Mouse (Mus musculus) forebrain, postnatal 0 days (tissue): Measurements from ENCODE around the gene Eif4a1. TPM values are rescaled to one million over a fixed set of nuclear protein-coding genes. Genes with fewer than 3 reads are reported as not detected.

Experiments
- ATAC-seq: fragments of 200-750 bp; cut with Nextera tagmentation; 2 replicates; pipeline ENCODE4 v1.8.0; 2017; ENCODE audit warnings: mild to moderate bottlenecking, moderate library complexity
- DNase-seq: peaks from one replicate; pipeline ENCODE4 v3.0.0-alpha.2; 2015
- H3K27ac ChIP-seq: fragments of 300-500 bp; sonication (generic); 2 replicates; pipeline ENCODE4 v1.5.1; 2014; ENCODE audit warnings: low read depth, mild to moderate bottlenecking, antibody characterized with exemption, low read length, moderate library complexity, mixed read lengths
- H3K27me3 ChIP-seq: fragments of 300-500 bp; sonication (generic); 2 replicates; pipeline ENCODE4 v1.6.1; 2014; ENCODE audit warnings: mild to moderate bottlenecking, low read length, mixed read lengths; ENCODE audit not compliant: insufficient read depth
- H3K36me3 ChIP-seq: fragments of 300-500 bp; sonication (generic); 2 replicates; pipeline ENCODE4 v1.6.1; 2014; ENCODE audit warnings: mild to moderate bottlenecking, moderate library complexity; ENCODE audit not compliant: insufficient read depth
- H3K4me1 ChIP-seq: fragments of 300-500 bp; sonication (generic); 2 replicates; pipeline ENCODE4 v1.6.1; 2014; ENCODE audit warnings: antibody characterized with exemption; ENCODE audit not compliant: insufficient read depth
- H3K4me2 ChIP-seq: fragments of 300-500 bp; sonication (generic); 2 replicates; pipeline ENCODE4 v1.6.1; 2014; ENCODE audit warnings: low read depth, mild to moderate bottlenecking, moderate library complexity
- H3K4me3 ChIP-seq: fragments of 300-500 bp; sonication (generic); 2 replicates; pipeline ENCODE4 v1.5.1; 2014; ENCODE audit warnings: low read depth, low read length, mixed read lengths
- H3K9ac ChIP-seq: fragments of 300-500 bp; sonication (generic); 2 replicates; pipeline ENCODE4 v1.6.1; 2014; ENCODE audit warnings: mild to moderate bottlenecking
- H3K9me3 ChIP-seq: fragments of 300-500 bp; sonication (generic); 2 replicates; pipeline ENCODE4 v1.6.1; 2016; ENCODE audit warnings: low read length
- CTCF ChIP-seq: sonication (generic); IDR thresholded peaks from 2 replicates; pipeline ENCODE4 v1.5.1; 2016; ENCODE audit warnings: antibody characterized with exemption, control low read depth, low read depth
- WGBS: fragments of 180-500 bp; shearing (Covaris S2); extraction: QIAGEN DNeasy Blood & Tissue Kit; methylation state at CpG from one replicate; pipeline ENCODE4 v1.1.7; 2014; 5-methylcytosine and 5-hydroxymethylcytosine counted together
- polyA plus RNA-seq: library from polyadenylated mRNA; unstranded; fragments of >200 nt; fragmentation: Nextera tagmentation; extraction: Ambion mirVana; gene quantifications from 2 replicates; pipeline ENCODE4 v1.2.1, GENCODE M21; 2015
- total RNA-seq: library from RNA; depleted of rRNA; stranded (reverse); fragments of >200 nt; gene quantifications from 2 replicates; pipeline ENCODE4 v1.2.3, GENCODE M21; 2014

The Eif4a1 gene
- total and polyA plus RNA-seq, 2 experiments from 2014 or later: 614 to 1,003 TPM

DNA sequence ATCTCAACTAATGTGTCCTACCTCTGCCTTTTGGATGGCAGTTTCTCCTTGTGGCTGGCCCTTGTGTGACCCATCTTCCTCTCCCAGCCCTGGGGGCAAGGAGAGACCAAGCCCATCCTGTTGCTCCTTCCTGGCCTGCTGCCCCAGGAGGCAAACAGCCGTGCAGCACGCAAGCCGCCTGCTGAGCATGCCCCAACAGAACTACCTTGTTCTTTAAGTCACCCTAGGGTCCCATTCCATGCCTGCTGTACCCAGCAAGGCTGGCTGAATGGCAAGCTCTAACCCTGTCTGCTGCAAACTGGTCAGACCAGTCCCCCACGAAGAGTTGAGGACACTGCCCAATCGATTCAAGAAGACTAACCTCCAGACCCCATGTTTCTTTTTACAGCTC is 16.2 kb downstream of the Eif4a1 start:
- no peak overlapping the region for H3K9ac ChIP-seq
- H3K4me1 ChIP-seq: no peaks in the 10 kb centered on the region
- 83% methylated on average over 5 of the region's 5 CpGs for WGBS
- no peak overlapping the region for H3K4me2 ChIP-seq
- no peak overlapping the region for H3K4me3 ChIP-seq
- H3K27ac ChIP-seq: no peak overlapping the region
- DNase-seq (no peak), ATAC-seq (no peak)
- no peaks in the 10 kb centered on the region for H3K27me3 ChIP-seq
- H3K36me3 ChIP-seq: peaks cover 59% of the 10 kb centered on the region
- TF ChIP-seq CTCF: no peak
- H3K9me3 ChIP-seq: no peaks in the 10 kb centered on the region

- Histone ChIP-seq H3K9me3 (no peaks in the 10 kb centered on the region), H3K9ac (no peak within 1 kb of the TSS; the same call in 1 of the 2 replicates), H3K27ac (no peak within 1 kb of the TSS), H3K4me2 (no peak within 1 kb of the TSS), H3K27me3 (no peaks in the 10 kb centered on the region), H3K36me3 (peaks cover 65% of the 10 kb centered on the region), H3K4me1 (no peaks in the 10 kb centered on the region), H3K4me3 (no peak within 1 kb of the TSS)
- peak; percentile 80 for ATAC-seq
- 22% methylated on average over 34 of the region's 34 CpGs for WGBS
- DNase-seq: peak; percentile 86
- TF ChIP-seq CTCF: peak; percentile 84
Measured at GRCm38 (mm10) chr11:69655264-69656064, 16.8 kb downstream of the Eif4a1 start, which contains the start of gene Sox15. Sox15 (plus strand) TSS chr11:69655314.

DNA sequence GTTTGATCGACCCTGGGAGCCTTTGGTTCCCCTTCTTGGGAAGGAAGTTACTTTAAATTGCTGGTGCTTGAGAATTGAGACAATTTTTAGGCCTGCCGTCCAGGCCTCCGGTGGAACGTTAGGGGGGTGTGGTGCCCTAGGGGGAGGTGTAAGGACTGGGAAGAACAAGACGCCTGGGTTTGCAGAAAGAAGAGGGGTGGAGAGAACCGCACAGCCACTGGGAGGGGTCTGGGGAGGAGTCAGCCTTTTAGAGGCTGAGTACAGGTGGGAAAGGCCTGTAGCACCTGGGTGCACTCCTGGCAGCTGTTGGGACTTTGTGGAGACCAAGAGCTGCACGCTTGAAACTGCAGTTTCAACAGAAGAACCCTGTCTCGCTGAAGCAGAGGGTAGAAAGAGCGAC is 17.5 kb downstream of the Eif4a1 start:
- Histone ChIP-seq H3K4me2 (no peak overlapping the region), H3K4me3 (no peak overlapping the region), H3K27ac (no peak overlapping the region), H3K9ac (no peak overlapping the region), H3K36me3 (peaks cover 72% of the 10 kb centered on the region), H3K9me3 (no peaks in the 10 kb centered on the region), H3K27me3 (no peaks in the 10 kb centered on the region), H3K4me1 (no peaks in the 10 kb centered on the region)
- no peak for ATAC-seq
- 56% methylated on average over 9 of the region's 9 CpGs for WGBS
- no peak for TF ChIP-seq CTCF
- DNase-seq: no peak

GRCm38 (mm10) chr11:69653399-69653798 is 18.8 kb downstream of the Eif4a1 start:
- no peak overlapping the region for H3K4me3 ChIP-seq
- peaks cover 78% of the 10 kb centered on the region for H3K36me3 ChIP-seq
- H3K4me2 ChIP-seq: no peak overlapping the region
- no peak overlapping the region for H3K9ac ChIP-seq
- no peak for TF ChIP-seq CTCF
- no peaks in the 10 kb centered on the region for H3K9me3 ChIP-seq
- no peaks in the 10 kb centered on the region for H3K27me3 ChIP-seq
- no peaks in the 10 kb centered on the region for H3K4me1 ChIP-seq
- DNase-seq (no peak), ATAC-seq (no peak)
- 60% methylated on average over 5 of the region's 5 CpGs for WGBS
- H3K27ac ChIP-seq: no peak overlapping the region

- H3K4me2 ChIP-seq: no peak overlapping the region
- no peaks in the 10 kb centered on the region for H3K4me1 ChIP-seq
- H3K27ac ChIP-seq: no peak overlapping the region
- TF ChIP-seq CTCF: no peak
- H3K9ac ChIP-seq: no peak overlapping the region
- ATAC-seq (no peak), DNase-seq (no peak)
- H3K9me3 ChIP-seq: no peaks in the 10 kb centered on the region
- H3K36me3 ChIP-seq: peaks cover 90% of the 10 kb centered on the region
- no peak overlapping the region for H3K4me3 ChIP-seq
- WGBS: 95% methylated on average over 5 of the region's 5 CpGs
- H3K27me3 ChIP-seq: no peaks in the 10 kb centered on the region
Measured at GRCm38 (mm10) chr11:69645860-69646259, 26.4 kb downstream of the Eif4a1 start.

- WGBS: 87% methylated on average over 3 of the region's 3 CpGs
- H3K27ac ChIP-seq: no peak overlapping the region
- no peak overlapping the region for H3K9ac ChIP-seq
- DNase-seq (no peak), ATAC-seq (no peak)
- H3K4me3 ChIP-seq: no peak overlapping the region
- 0 out of 2 replicates have a peak overlapping the region, but pooled peaks have one; percentile 2 for H3K4me2 ChIP-seq
- H3K9me3 ChIP-seq: no peaks in the 10 kb centered on the region
- TF ChIP-seq CTCF: no peak
- peaks cover 24% of the 10 kb centered on the region for H3K4me1 ChIP-seq
- H3K27me3 ChIP-seq: no peaks in the 10 kb centered on the region
- peaks cover 11% of the 10 kb centered on the region for H3K36me3 ChIP-seq
Measured at GRCm38 (mm10) chr11:69635471-69635870, 36.8 kb downstream of the Eif4a1 start.

DNA sequence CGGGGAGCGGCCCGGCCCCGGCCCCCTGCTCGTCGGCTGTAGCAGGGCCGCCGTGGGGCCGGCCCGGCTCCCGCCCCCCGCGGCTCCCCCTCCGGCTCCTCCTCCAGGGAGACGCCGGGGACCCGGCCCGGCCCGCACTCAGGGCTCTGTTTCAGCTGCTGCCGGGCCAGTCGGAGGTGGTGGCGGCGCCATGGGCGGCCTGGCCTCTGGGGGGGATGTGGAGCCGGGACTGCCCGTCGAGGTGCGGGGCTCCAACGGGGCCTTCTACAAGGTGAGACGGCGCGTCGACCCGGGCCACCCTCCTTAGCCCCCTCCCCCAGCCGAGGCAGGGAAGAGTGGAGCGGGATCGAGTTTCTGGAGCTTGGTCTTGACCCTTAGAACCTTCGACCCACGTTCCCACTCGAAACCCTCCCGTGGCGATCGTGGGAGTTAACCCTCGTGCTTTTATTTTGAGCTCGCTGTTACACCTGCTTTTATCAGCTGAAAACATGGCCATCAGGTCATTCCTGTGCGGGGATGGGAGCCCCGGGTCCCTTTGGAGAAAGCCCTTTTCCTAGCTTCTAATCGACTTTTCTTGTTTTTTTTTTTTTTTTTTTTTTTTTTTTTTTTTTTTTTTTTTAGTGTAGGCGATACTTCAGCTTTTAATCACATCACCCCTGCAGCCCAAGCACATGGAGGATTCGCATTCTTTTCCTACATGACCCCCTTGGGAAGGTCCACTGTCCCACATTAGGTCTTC is 38.9 kb downstream of the Eif4a1 start:
- Histone ChIP-seq H3K36me3 (no peaks in the 10 kb centered on the region), H3K4me2 (peak overlapping the region; percentile 75), H3K9me3 (no peaks in the 10 kb centered on the region), H3K9ac (peak overlapping the region; percentile 87), H3K4me3 (peak overlapping the region; percentile 89), H3K27me3 (no peaks in the 10 kb centered on the region), H3K4me1 (peaks cover 24% of the 10 kb centered on the region), H3K27ac (peak overlapping the region; percentile 93)
- ATAC-seq (peak; percentile 44), DNase-seq (peak; percentile 14)
- no peak for TF ChIP-seq CTCF
- under 1% methylated on average over 34 of the region's 50 CpGs for WGBS
